Mouse (Mus musculus) thymus, adult 2 months (tissue): Measurements from ENCODE around the gene Tfrc. TPM values are rescaled to one million over a fixed set of nuclear protein-coding genes. Genes with fewer than 3 reads are reported as not detected.

ENCODE experiments used
- DNase-seq: peaks from one replicate; pipeline ENCODE4 v3.0.0; 2021
- H3K27ac ChIP-seq: fragments of 200-500 bp; 2 replicates; pipeline ENCODE4 v1.5.1; 2012; ENCODE audit warnings: low read length, control low read depth; ENCODE audit not compliant: control insufficient read depth, insufficient read depth
- H3K27me3 ChIP-seq: fragments of 200-500 bp; 2 replicates; pipeline ENCODE4 v1.6.1; 2012; ENCODE audit warnings: mild to moderate bottlenecking, low read length, moderate library complexity, mixed read lengths; ENCODE audit not compliant: control insufficient read depth, insufficient read depth
- H3K36me3 ChIP-seq: fragments of 200-500 bp; 2 replicates; pipeline ENCODE4 v1.6.1; 2012; ENCODE audit warnings: mild to moderate bottlenecking, low read length, moderate library complexity; ENCODE audit not compliant: control insufficient read depth, insufficient read depth
- H3K4me1 ChIP-seq: fragments of 200-500 bp; replicated peaks from 2 replicates; pipeline ENCODE4 v1.6.1; 2012; ENCODE audit warnings: low read length; ENCODE audit not compliant: control insufficient read depth, insufficient read depth
- H3K4me3 ChIP-seq: fragments of 200-500 bp; 2 replicates; pipeline ENCODE4 v1.5.1; 2012; ENCODE audit warnings: mild to moderate bottlenecking, low read length, control low read depth, moderate library complexity; ENCODE audit not compliant: control insufficient read depth, insufficient read depth
- CTCF ChIP-seq: fragments of 200-500 bp; IDR thresholded peaks from 2 replicates; pipeline ENCODE4 v1.5.1; 2012; ENCODE audit warnings: mild to moderate bottlenecking, control low read depth, low read length, moderate library complexity, borderline replicate concordance; ENCODE audit not compliant: control insufficient read depth, poor library complexity, insufficient read depth; ENCODE audit errors: extremely low read depth
- POLR2A ChIP-seq: fragments of 200-500 bp; IDR thresholded peaks from 2 replicates; pipeline ENCODE4 v1.6.1; 2012; ENCODE audit warnings: mild to moderate bottlenecking, low read length, control low read depth, moderate library complexity; ENCODE audit not compliant: control insufficient read depth, poor library complexity, insufficient read depth; ENCODE audit errors: extremely low read depth
- WGBS: fragments of 180-500 bp; shearing (Covaris S2); methylation state at CpG from one replicate; pipeline ENCODE4 v1.1.7; 2018; 5-methylcytosine and 5-hydroxymethylcytosine counted together
- polyA plus RNA-seq: library from polyadenylated mRNA; depleted of rRNA; stranded (reverse); fragments of >200 nt; gene quantifications from 2 replicates; pipeline ENCODE4 v1.2.3, GENCODE M21; 2012

Gene Tfrc
- polyA plus RNA-seq, 1 experiment, result 14.2 TPM

DNA sequence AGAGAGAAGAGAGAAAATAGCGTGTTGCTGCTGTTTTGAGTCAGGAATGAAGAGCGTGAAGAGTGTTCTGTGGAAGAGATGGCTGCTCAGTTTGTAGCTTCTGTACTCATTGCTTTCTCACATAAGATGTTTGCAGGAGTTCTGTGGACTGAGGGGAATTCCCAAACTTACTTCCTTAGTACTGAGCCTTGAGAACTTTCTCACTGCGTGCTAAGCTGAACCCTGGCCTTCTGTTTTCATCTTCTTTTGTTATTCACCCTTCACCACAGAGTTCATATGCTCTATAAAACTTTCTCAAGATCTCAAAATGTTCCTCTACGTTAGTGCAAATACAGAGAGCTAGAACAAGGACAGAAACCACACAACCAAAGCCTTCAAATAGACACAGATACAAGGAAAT, 36.2 kb upstream of the Tfrc start:
- DNase-seq, result no peak
- no peaks in the 10 kb centered on the region for H3K4me1 ChIP-seq
- H3K27ac ChIP-seq, result no peak overlapping the region
- H3K27me3 ChIP-seq, result no peaks in the 10 kb centered on the region
- H3K4me3 ChIP-seq, result no peak overlapping the region
- WGBS, result 75% methylated on average over 4 of the region's 4 CpGs
- no peak for TF ChIP-seq CTCF
- no peak for TF ChIP-seq POLR2A
- no peaks in the 10 kb centered on the region for H3K36me3 ChIP-seq

- TF ChIP-seq POLR2A (no peak), CTCF (no peak)
- Histone ChIP-seq H3K36me3 (no peaks in the 10 kb centered on the region), H3K4me1 (no peaks in the 10 kb centered on the region), H3K27ac (no peak overlapping the region), H3K4me3 (no peak overlapping the region), H3K27me3 (no peaks in the 10 kb centered on the region)
- no peak for DNase-seq
- 95% methylated on average over 4 of the region's 4 CpGs for WGBS
Observed at GRCm38 (mm10) chr16:32586482-32586881, 22.2 kb upstream of the Tfrc start.

DNA sequence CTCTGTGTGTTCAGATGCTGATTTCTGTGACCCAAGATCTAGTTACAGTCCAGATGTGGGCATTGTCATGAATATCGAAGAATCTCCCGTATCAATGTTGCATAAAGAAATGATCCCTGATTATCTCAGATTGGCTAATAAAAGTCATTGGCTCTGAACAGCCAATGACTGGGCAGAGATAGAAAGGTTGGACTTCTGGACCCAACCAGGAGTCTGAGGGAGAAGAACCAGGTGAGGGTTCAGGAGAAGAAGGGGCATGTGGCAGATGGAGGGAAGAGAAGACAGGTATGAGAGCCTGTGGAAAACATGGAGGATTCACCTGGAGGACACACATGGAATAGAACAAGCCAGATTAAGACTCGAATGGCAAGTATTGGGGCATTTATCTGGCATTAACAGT, 20.2 kb upstream of the Tfrc start:
- 96% methylated on average over 3 of the region's 3 CpGs for WGBS
- TF ChIP-seq POLR2A (no peak), CTCF (no peak)
- no peak for DNase-seq
- peaks cover 4% of the 10 kb centered on the region for H3K4me1 ChIP-seq
- no peaks in the 10 kb centered on the region for H3K36me3 ChIP-seq
- no peaks in the 10 kb centered on the region for H3K27me3 ChIP-seq
- no peak overlapping the region for H3K27ac ChIP-seq
- no peak overlapping the region for H3K4me3 ChIP-seq

DNA sequence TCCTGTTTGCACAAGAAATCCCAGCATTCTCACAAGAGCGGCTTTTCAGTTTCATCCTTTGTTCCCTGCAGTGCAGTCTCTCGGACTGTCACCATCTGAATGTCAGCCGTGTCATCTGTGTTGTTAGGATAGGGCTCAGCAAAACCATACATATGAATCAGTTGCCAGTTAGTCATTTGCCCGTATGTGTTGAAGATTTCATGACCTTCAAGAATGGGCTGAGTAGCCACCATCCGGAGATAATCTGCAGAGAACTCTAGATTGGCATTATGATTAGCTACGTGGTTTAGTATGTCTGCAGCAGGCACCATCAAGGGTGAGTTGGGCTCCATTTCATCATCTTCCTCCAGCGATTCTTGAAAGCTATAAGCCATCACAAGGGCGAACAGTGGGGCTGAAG, 17.2 kb upstream of the Tfrc start:
- WGBS, result 94% methylated on average over 8 of the region's 8 CpGs
- H3K4me1 ChIP-seq, result peaks cover 21% of the 10 kb centered on the region
- no peak for DNase-seq

GRCm38 (mm10) chr16:32593283-32593805, 15.4 kb upstream of the Tfrc start:
- no peaks in the 10 kb centered on the region for H3K27me3 ChIP-seq
- peak overlapping the region; percentile 70 for H3K27ac ChIP-seq
- 73% methylated on average over 5 of the region's 5 CpGs for WGBS
- no peak for DNase-seq
- peaks cover 21% of the 10 kb centered on the region for H3K4me1 ChIP-seq
- H3K36me3 ChIP-seq, result no peaks in the 10 kb centered on the region
- TF ChIP-seq CTCF (no peak), POLR2A (no peak)
- H3K4me3 ChIP-seq, result no peak overlapping the region

More for the DNA sequence above, 17.2 kb upstream of the Tfrc start:
- no peaks in the 10 kb centered on the region for H3K27me3 ChIP-seq
- H3K36me3 ChIP-seq, result no peaks in the 10 kb centered on the region
- TF ChIP-seq CTCF (no peak), POLR2A (no peak)
- H3K27ac ChIP-seq, result no peak overlapping the region
- no peak overlapping the region for H3K4me3 ChIP-seq

- DNase-seq, result peak; percentile 31
- H3K4me3 ChIP-seq, result no peak overlapping the region
- TF ChIP-seq POLR2A (no peak), CTCF (no peak)
- no peaks in the 10 kb centered on the region for H3K27me3 ChIP-seq
- H3K36me3 ChIP-seq, result no peaks in the 10 kb centered on the region
- H3K27ac ChIP-seq, result peak overlapping the region; percentile 70
- 14% methylated on average over 5 of the region's 5 CpGs for WGBS
- H3K4me1 ChIP-seq, result peaks cover 21% of the 10 kb centered on the region
Observed at GRCm38 (mm10) chr16:32593916-32594315, 14.8 kb upstream of the Tfrc start.

DNA sequence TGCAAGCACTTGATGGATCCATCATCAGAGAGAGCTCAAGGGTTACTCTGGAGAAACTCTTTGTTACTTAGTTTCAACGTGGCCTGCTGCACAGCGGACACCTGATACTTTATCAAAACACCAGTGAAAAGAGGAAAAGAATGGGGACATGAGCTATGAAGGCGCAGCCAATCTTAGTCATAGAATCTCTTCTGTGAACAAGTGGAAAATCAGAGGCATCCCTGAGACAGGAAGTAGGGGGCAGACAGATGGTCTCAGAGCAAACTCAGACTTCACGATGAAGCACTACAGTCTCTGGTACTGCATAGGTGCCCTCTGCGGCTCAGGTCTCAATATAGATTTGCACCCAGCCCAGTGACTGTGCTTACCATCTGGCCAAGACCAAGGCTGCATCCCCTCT, 14.0 kb upstream of the Tfrc start:
- peak; percentile 24 for DNase-seq
- no peak for TF ChIP-seq CTCF
- no peak for TF ChIP-seq POLR2A
- Histone ChIP-seq H3K4me3 (no peak overlapping the region), H3K27me3 (no peaks in the 10 kb centered on the region), H3K36me3 (no peaks in the 10 kb centered on the region), H3K27ac (no peak overlapping the region), H3K4me1 (peaks cover 21% of the 10 kb centered on the region)
- WGBS, result 26% methylated on average over 5 of the region's 5 CpGs
